Mouse (Mus musculus): Measurements from ENCODE around the gene Rarres2.

DNA sequence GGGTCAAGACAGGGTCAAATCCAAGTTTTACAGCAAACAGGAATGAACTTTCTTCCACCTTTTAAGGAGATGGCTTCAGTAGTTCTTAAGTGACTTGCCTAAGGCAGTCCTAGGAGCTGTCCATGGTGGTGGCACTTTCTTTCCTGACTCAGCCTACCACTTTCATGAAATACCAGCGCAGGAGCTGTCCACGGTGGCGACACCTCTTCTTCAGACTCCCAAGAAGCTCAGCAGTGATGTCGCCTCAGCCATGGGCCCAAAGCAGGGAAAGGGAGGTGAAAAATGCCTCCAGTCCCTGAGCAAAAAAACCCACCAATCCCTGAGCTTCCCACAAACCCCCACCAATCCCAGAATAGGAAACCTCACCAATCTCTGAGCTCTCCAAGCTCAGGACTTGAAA lies 19.7 kb downstream of the Rarres2 start:
- TF ChIP-seq POLR2A (IDR thresholded peaks at IDR 0.05; ENCODE audit: low read depth, low read length) (no peak), CTCF (conservative IDR thresholded peaks at IDR 0.05; ENCODE audit: insufficient read depth, insufficient read length, low read depth, low read length) (no peak)
